Mouse (Mus musculus) liver, embryonic 18 days (tissue): ENCODE measurements around the gene Gpx7. TPM values are rescaled to one million over a fixed set of nuclear protein-coding genes. Genes with fewer than 3 reads are reported as not detected.

Source experiments
- polyA plus RNA-seq: library from polyadenylated mRNA; depleted of rRNA; stranded (reverse); fragments of >200 nt; gene quantifications from 2 replicates; pipeline ENCODE4 v1.2.3, GENCODE M21; 2012; rRNA removed

Gpx7 gene
- polyA plus RNA-seq, result 11.9 and 14.0 TPM in 2 replicates

DNA sequence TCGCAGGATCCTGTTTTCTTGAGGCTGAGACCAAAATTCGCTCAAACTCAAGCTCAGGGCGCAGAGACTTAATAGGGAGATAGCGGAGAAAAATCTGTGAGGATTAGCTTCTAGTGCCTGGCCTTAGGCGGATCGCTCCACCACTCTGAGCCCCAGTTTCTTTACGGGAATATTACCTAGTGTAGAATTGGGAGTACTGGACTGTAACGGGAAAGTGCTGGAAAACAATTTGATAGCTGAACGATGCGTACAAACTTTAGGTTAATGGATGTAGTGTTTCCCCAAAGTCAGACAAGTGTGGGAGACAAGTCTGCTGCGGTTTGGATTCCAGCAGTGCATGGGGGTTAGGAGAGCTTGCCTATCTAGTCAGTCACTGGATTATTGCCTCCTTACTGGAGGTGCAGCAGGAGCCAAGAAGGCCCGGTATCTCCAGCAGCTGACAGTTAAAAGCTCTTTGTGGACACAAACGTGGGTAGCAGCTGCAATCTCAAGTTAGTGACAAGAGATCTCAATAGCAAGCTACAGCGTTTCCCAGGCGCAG, at the start of gene Gpx7:
Gene Gpx7, minus strand, starts transcription at position 101 of the 541 bp plus-strand sequence.

DNA sequence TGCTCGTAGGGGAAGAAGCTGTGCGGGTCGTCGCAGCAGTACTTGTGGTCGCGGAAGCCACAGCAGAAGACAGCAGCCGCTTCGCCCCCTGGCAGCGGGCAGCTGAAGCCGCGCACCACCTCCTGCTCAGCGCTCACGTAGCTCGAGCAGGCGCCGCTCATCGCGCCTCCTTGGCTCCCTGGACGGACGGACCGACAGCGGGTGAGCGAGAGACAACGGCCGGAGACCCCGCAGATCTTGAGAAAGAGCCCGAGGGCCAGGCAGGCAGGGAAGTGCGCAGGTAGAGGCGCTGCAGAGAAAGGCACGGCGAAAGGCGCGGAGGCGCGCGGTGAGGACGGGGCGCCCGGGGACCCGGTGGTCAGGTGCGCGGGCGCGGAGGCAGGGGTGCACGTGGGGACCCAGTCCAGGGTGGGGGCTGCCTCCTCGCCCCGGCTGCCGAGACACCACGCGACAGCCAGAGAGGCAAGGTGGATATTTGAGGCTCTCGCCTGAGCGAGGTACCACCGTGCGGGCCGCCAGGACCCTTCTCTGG, 23.5 kb downstream of the Gpx7 start, which contains the start of gene Shisal2a:
Gene Shisal2a, minus strand, starts transcription at position 167 of the 532 bp plus-strand sequence.

Other genes starting within 250 kb of the Gpx7 start
- 105 and 120 TPM in 2 replicates for gene Echdc2, start 241.5 kb downstream of the Gpx7 start, polyA plus RNA-seq
- 0.96 and 1.3 TPM in 2 replicates for gene Zyg11a, start 188.9 kb downstream of the Gpx7 start, polyA plus RNA-seq
- gene Zyg11b, start 105.9 kb downstream of the Gpx7 start, polyA plus RNA-seq, result 3.4 and 4.0 TPM in 2 replicates
- 16.3 and 22.9 TPM in 2 replicates for gene Coa7, start 78.8 kb downstream of the Gpx7 start, polyA plus RNA-seq
- 1.3 and 3.0 TPM in 2 replicates for gene Shisal2a, start 23.6 kb downstream of the Gpx7 start, polyA plus RNA-seq
- 41.4 and 57.2 TPM in 2 replicates for gene Tut4, start 52.5 kb upstream of the Gpx7 start, polyA plus RNA-seq
- 16.0 and 17.3 TPM in 2 replicates for gene Prpf38a, start 172.4 kb upstream of the Gpx7 start, polyA plus RNA-seq
- 4.5 and 5.5 TPM in 2 replicates for gene Orc1, start 172.5 kb upstream of the Gpx7 start, polyA plus RNA-seq
- gene Cc2d1b, start 213.0 kb upstream of the Gpx7 start, polyA plus RNA-seq, result 8.7 and 9.0 TPM in 2 replicates